Mouse (Mus musculus) cerebellum, adult 2 months (tissue): ENCODE data around the gene Crxos. TPM values are rescaled to one million over a fixed set of nuclear protein-coding genes. Genes with fewer than 3 reads are reported as not detected.

Source experiments
- DNase-seq, 2 experiments: peaks; one replicate each; pipeline ENCODE4 v3.0.0; 2021
- H3K27ac ChIP-seq: fragments of 200-500 bp; 2 replicates; pipeline ENCODE4 v1.5.1; 2012; ENCODE audit warnings: low read length, control low read depth, inconsistent platforms; ENCODE audit not compliant: insufficient read depth
- H3K27me3 ChIP-seq: fragments of 200-500 bp; 2 replicates; pipeline ENCODE4 v1.6.1; 2012; ENCODE audit warnings: inconsistent platforms, mild to moderate bottlenecking, low read length, moderate library complexity; ENCODE audit not compliant: control insufficient read depth, insufficient read depth
- H3K4me1 ChIP-seq: fragments of 200-500 bp; 2 replicates; pipeline ENCODE4 v1.6.1; 2011; ENCODE audit warnings: low read length; ENCODE audit not compliant: control insufficient read depth, insufficient read depth
- H3K4me3 ChIP-seq: fragments of 200-500 bp; replicated peaks from 2 replicates; pipeline ENCODE3; 2011; ENCODE audit warnings: mild to moderate bottlenecking, low read depth, low read length, control low read depth; ENCODE audit not compliant: insufficient read depth
- CTCF ChIP-seq: fragments of 200-500 bp; IDR thresholded peaks from 2 replicates; pipeline ENCODE4 v1.5.1; 2011; ENCODE audit warnings: low read depth, mild to moderate bottlenecking, control low read depth, low read length, moderate library complexity, borderline replicate concordance; ENCODE audit not compliant: insufficient read depth
- POLR2A ChIP-seq: fragments of 200-500 bp; IDR thresholded peaks from 2 replicates; pipeline ENCODE4 v1.6.1; 2011; ENCODE audit warnings: low read length, control low read depth, borderline replicate concordance; ENCODE audit not compliant: insufficient read depth
- WGBS: fragments of 180-500 bp; shearing (Covaris S2); methylation state at CpG from one replicate; pipeline ENCODE4 v1.1.7; 2018; 5-methylcytosine and 5-hydroxymethylcytosine counted together
- polyA plus RNA-seq: library from polyadenylated mRNA; depleted of rRNA; stranded (reverse); fragments of >200 nt; gene quantifications from 2 replicates; pipeline ENCODE4 v1.2.3, GENCODE M21; 2012; rRNA removed

The Crxos gene
- 0.11 TPM in 1 of 2 replicates, not detected in the other for polyA plus RNA-seq

- Histone ChIP-seq H3K27ac (no peak within 1 kb of the TSS), H3K4me1 (no peaks in the 10 kb centered on the region), H3K4me3 (no peak within 1 kb of the TSS), H3K27me3 (no peaks in the 10 kb centered on the region)
- 87% methylated on average over 2 of the region's 2 CpGs for WGBS
- TF ChIP-seq POLR2A (no peak), CTCF (no peak)
- DNase-seq = no peak
Measured at GRCm38 (mm10) chr7:15882317-15882716, at the start of gene Crxos. Gene Crxos (plus strand): TSS chr7:15882617.

- WGBS = 90% methylated on average over 3 of the region's 3 CpGs
- H3K4me1 ChIP-seq = no peaks in the 10 kb centered on the region
- H3K4me3 ChIP-seq = no peak within 1 kb of the TSS
- H3K27ac ChIP-seq = no peak within 1 kb of the TSS
- no peak for DNase-seq
- no peaks in the 10 kb centered on the region for H3K27me3 ChIP-seq
- TF ChIP-seq POLR2A = no peak
- TF ChIP-seq CTCF = no peak
Measured at GRCm38 (mm10) chr7:15839578-15839977, 42.8 kb upstream of the Crxos start, which contains the start of gene Obox6. Gene Obox6 (minus strand): TSS chr7:15839678.

GRCm38 (mm10) chr7:15859657-15860056 lies 22.8 kb upstream of the Crxos start:
- no peak for DNase-seq
- H3K27me3 ChIP-seq = no peaks in the 10 kb centered on the region
- no peak overlapping the region for H3K4me3 ChIP-seq
- no peak overlapping the region for H3K27ac ChIP-seq
- 45% methylated on average over 2 of the region's 2 CpGs for WGBS
- TF ChIP-seq CTCF (no peak), POLR2A (no peak)
- no peaks in the 10 kb centered on the region for H3K4me1 ChIP-seq

- H3K27me3 ChIP-seq = no peaks in the 10 kb centered on the region
- DNase-seq = no peak
- 73% methylated on average over 4 of the region's 4 CpGs for WGBS
- no peaks in the 10 kb centered on the region for H3K4me1 ChIP-seq
- no peak overlapping the region for H3K27ac ChIP-seq
- TF ChIP-seq CTCF = no peak
- TF ChIP-seq POLR2A = no peak
- no peak overlapping the region for H3K4me3 ChIP-seq
Measured at GRCm38 (mm10) chr7:15864104-15864503, 18.3 kb upstream of the Crxos start.

- no peak for TF ChIP-seq POLR2A
- TF ChIP-seq CTCF = no peak
- H3K27ac ChIP-seq = no peak within 1 kb of the TSS
- H3K4me3 ChIP-seq = no peak within 1 kb of the TSS
- DNase-seq = no peak
- no peaks in the 10 kb centered on the region for H3K4me1 ChIP-seq
- WGBS = 40% methylated on average over 4 of the region's 4 CpGs
- no peaks in the 10 kb centered on the region for H3K27me3 ChIP-seq
Measured at GRCm38 (mm10) chr7:15879756-15880155, 2.7 kb upstream of the Crxos start, which contains the start of gene Crx. Gene Crx (minus strand): TSS chr7:15879968.

GRCm38 (mm10) chr7:15881388-15881787 lies 1.0 kb upstream of the Crxos start:
- 7% methylated on average over 7 of the region's 7 CpGs for WGBS
- no peaks in the 10 kb centered on the region for H3K4me1 ChIP-seq
- H3K27me3 ChIP-seq = no peaks in the 10 kb centered on the region
- no peak overlapping the region for H3K27ac ChIP-seq
- H3K4me3 ChIP-seq = no peak overlapping the region
- TF ChIP-seq CTCF (no peak), POLR2A (no peak)
- no peak for DNase-seq

- no peak overlapping the region for H3K4me3 ChIP-seq
- no peaks in the 10 kb centered on the region for H3K27me3 ChIP-seq
- H3K27ac ChIP-seq = no peak overlapping the region
- H3K4me1 ChIP-seq = no peaks in the 10 kb centered on the region
- no peak for DNase-seq
- TF ChIP-seq POLR2A = no peak
- no peak for TF ChIP-seq CTCF
- WGBS = 57% methylated on average over 3 of the region's 3 CpGs
Measured at GRCm38 (mm10) chr7:15881831-15882230, 586 bp upstream of the Crxos start.

- no peak for DNase-seq
- TF ChIP-seq CTCF (no peak), POLR2A (no peak)
- H3K27ac ChIP-seq = no peak overlapping the region
- H3K4me3 ChIP-seq = no peak overlapping the region
- H3K4me1 ChIP-seq = no peaks in the 10 kb centered on the region
- no peaks in the 10 kb centered on the region for H3K27me3 ChIP-seq
- WGBS = 88% methylated on average over 2 of the region's 2 CpGs
Measured at GRCm38 (mm10) chr7:15884127-15884526, 1.7 kb downstream of the Crxos start.

- Histone ChIP-seq H3K4me3 (no peak overlapping the region), H3K27ac (no peak overlapping the region), H3K27me3 (no peaks in the 10 kb centered on the region), H3K4me1 (no peaks in the 10 kb centered on the region)
- 59% methylated on average over 1 of the region's 1 CpGs for WGBS
- TF ChIP-seq CTCF = no peak
- TF ChIP-seq POLR2A = no peak
- no peak for DNase-seq
Measured at GRCm38 (mm10) chr7:15894251-15894650, 11.8 kb downstream of the Crxos start.
